Mouse (Mus musculus) olfactory bulb, adult 2 months (tissue): ENCODE results near the gene Stk11.

Experiments used
- CTCF ChIP-seq: fragments of 200-500 bp; IDR thresholded peaks from 2 replicates; pipeline ENCODE4 v1.5.1; 2012; ENCODE audit warnings: low read depth, mild to moderate bottlenecking, low read length, moderate library complexity; ENCODE audit not compliant: insufficient read depth
- POLR2A ChIP-seq: fragments of 200-500 bp; IDR thresholded peaks from 2 replicates; pipeline ENCODE4 v1.6.1; 2012; ENCODE audit warnings: mild to moderate bottlenecking, low read depth, low read length, moderate library complexity; ENCODE audit not compliant: insufficient read depth

DNA sequence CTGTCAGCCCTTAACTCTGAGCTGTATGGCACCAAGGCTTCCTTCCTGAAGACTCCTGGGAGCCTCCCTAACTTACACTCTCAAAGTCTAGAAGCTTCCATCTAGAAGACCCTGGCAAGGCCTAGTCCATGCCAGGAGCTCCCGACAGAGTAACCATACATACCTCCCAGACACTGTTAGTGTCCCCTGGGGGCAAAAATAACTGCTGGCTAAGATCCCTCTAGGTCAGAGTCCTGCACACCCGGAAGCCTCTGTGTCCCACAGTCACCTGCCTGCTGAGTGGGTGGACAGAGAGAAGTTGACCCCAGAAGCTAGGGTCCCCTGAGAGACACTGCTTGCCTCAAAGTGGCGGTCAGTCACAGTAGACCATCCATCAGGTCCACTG is 44.1 kb upstream of the Stk11 start:
- TF ChIP-seq CTCF (no peak), POLR2A (no peak)
